Mouse (Mus musculus) cerebellum, adult 9-11 months (tissue): ENCODE data around the gene Eif2s1.

Experiments
- DNase-seq: peaks from one replicate; pipeline ENCODE4 v3.0.0; 2022

Eif2s1 gene

DNA sequence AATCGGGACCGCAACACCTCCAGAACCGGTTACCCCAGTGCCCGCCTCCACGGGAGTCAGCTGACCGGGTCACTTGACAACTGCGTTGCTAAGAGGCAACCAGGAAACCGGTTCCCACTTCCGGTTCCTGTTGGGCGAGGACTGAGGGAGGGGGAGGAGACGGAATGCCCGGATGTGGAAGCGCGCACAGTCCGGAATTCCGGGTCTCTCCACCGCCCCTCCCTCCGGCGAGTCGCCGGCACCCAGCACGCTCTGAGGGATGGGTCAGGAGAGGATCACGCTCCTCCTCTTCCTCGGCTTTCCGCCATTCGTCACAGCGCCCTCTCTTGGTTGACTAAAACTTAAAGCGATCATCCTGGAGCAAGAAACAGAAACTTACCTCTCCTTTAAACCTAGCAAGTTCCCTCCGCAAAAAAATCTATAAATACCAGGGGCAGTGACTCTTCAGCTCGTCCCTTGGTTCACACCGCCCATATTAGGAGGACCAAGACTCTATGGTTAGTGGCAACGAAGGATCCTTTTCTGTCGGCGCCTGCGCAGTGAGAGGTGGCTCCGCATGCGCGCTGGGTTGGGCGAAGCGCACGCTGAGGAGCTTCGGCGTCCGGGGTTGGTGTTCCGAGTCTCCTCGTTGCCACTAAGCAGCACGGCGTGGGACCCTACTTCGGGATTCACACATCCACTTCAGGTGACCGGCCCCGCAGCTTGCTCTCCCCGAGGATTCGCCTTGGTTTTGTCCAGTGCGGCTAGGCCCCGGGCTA lies at the start of gene Eif2s1, which contains the start of gene Atp6v1d:
Gene Eif2s1 (plus strand): TSS at position 324 of the 758 bp plus-strand sequence.
Gene Atp6v1d (minus strand): TSS at position 143 of the 758 bp plus-strand sequence.
- peak; percentile 100 for DNase-seq

DNA sequence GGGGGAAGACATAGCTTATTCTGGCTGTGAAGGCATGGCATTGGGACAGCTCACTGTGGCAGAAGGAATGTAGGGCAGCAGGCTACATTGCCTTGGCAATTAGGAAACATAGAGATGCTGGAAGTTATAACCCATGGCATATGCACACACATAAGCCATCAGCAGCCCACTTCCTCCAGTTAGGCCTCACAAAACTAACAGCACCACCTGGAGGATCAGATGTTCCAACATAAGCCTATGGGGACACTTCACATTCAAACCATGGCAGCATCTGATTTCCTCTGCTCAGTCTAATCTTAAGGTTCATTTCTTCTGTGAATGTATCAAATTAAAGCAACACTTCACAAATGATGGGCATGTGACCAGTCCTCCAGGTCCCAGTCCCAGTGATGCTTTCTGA lies 47.2 kb upstream of the Eif2s1 start:
- DNase-seq: no peak

DNA sequence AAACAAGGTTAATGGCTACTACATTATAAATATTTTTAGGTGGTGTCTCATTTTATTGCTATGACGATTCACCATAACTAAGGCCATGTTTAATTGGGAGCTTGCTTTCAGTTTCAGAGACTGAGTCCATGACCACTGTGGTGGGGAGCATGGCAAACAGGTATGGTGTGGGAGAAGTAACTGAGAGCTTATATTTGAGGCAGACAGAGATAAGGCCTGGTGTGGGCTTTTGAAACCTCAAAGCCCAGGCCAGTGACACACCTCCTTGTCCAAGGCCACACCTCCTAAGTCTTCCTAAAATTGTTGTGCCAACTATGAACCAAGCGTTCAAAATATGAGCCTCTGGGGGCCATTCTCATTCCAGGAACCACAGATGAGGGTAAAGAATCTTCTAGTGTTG lies 27.1 kb upstream of the Eif2s1 start:
- DNase-seq: no peak

DNA sequence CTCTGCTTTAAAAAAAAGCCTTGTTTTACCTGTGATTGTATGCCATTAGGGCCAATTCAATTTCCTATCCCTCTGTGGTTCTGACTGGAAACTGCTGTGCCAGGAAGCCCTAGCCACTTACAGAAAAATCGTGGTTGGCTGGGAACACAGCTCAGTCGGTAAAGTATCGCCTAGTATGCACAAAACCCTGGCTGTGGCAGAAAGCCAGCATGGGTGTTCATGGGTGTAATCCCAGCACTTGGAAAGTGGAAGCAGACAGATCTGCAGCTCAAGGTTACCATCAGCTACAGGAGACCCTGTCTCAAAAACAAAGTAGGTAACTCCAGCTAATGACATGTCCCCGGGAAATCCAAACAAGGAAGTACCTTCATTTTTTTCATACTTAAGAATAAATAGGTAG lies 21.7 kb upstream of the Eif2s1 start:
- DNase-seq: no peak

DNA sequence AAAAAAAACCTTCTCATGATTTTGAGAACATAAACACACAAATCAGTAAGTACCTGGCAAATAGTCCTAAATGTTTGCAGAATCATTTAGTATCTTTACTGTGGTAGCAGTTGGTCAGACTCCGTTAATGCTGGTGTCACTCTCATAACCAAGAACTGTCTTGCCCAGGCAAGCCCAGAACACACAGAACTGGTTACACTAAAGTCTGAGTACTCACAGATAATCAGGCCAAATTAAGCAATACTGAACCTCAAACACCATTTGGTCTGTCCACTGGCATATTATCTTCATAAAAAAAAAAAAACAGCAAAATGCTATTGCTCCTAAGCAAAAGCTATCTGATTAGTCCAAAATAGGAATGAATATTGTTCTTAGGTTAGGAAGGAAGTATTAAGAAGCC lies 19.2 kb upstream of the Eif2s1 start:
- no peak for DNase-seq

DNA sequence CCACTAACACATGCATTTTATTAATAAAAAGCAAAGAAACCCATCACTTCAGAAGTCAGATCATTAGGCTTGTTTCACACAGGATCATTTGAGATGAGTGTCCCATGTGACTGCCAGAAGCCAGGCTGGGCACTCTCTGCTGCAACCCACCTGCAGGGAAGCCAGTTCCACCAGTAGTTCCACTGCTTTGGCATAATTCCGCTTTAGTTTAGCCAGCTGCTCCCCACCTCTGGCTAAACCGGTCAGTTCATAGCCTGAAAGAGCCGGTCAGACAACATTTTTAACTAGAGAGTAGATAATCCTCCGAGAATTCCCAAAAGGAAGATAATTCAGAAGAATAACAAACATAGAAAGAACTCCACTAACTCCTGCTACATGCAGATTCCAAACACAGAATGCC lies 13.4 kb upstream of the Eif2s1 start:
- DNase-seq: no peak

DNA sequence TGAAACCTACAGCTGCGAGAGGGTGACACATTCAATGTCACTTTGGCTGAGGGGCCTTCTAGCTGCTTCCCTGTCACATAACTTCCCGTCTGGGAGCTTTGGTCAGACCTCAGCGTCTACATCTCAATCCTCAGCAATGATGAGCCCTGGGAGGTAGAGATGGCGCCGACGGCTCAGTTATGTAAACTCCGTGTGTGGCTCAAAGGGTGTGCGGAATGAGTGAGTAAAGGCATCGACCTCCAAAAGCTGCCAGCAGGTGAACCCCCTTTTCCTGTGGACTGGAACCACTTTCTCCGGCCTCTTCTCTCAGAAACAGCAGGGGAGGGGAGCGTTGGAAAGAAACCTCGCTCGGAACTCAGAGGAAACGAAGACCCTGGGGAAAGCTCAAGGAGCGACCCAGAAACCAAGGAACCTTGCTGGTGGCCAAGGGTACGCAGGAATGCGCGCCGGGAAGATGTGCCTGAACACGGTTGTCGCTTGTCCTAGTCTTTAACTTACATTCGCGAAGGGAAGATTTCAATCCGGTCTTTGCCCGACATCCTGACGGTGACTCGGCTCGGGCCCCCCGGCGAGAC lies 611 bp upstream of the Eif2s1 start:
- no peak for DNase-seq

DNA sequence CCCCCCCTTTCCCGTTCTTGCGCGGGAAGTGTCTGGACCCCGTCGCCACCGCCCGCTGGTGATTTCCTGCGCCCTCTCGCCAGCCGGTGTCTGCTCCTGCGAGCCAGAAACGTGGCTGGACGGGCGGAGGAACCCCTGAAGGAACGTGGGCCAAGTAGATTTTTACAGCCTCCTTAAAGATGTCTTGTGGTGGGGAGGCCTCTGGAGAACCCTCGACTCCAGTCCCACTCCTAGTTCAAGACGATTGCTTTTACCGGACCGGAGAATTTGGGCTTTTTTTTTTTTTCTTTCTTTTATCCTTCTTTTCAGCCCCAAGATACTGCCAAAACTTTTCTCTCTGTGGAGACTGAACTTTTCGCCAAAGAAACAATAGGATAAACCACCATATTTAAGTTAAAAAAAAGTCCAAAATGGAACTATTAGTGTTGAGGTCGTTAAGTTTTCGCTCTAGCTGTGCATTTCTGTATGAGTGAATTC lies 673 bp downstream of the Eif2s1 start:
- no peak for DNase-seq

DNA sequence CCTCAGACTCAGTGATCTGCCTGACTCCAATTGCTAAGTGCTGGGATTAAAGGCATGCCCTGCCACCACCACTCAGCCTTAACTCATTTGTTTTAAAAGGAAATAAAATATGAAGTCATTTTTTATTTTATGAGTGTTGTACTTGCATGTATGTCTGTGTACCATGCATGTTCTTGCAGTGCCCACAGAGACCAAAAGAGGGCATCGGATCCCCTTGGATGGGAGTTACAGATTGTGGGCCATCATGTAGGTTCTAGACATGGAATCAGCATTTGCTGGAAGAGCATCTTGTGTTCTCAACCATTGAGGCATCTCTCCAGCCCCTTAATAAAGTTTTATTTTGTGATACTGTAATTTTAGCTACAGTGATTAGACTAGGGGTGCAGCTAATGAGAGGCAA lies 3.8 kb downstream of the Eif2s1 start:
- DNase-seq: no peak

DNA sequence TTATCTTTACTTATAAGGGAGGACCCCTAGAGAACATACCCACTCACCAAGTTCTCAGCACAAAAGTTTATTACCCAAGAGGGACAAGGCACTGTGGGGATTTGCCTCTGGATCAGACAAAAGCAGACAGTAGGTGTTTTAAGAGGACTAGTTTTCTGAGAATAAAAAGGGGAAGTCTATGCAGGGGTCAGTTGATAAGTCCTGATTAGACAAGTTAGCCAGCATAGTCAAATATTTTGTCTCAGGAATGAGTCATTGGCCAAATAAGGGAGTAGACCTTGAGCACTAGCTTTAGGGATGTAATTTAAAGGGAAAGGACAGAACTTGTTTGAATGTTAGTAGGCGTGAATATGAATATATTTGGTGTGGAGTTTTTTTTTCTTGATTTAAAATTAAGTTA lies 6.5 kb downstream of the Eif2s1 start:
- no peak for DNase-seq

DNA sequence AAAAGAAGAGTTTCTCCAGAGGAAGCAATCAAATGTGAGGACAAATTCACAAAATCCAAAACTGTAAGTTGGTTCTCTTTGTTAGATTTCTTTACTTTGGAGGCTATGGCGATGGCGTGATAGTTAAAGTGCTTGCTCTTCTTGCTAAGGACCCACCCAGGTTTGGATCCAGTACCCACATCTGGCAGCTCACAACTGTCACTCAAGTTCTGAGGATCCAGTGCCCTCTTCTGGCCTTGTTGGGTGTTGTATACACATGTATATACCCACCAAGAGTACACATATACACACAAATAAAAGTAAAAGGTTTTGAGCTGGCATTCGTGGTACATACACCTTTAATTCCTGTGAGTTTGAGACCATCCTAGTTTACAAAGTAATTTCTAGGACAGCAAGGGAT lies 13.0 kb downstream of the Eif2s1 start:
- no peak for DNase-seq

DNA sequence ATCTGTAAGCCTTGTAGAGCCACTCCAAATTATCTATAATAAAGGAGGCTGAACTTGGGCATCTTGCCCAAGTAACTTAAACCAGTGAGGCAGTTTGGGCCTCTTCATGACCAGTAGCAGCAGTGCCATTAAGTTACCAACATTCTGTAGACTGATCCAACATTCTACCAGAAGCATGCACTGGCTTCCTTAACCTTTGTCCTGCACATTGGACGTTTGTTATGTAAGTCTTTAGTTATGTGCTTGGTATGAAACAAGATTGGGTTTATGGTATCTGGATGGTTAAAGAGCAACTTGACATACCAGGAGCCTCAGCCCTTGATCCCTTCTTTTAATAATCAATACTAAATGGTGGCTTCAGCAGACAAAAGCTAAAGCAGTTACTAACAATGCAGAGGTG lies 28.4 kb downstream of the Eif2s1 start:
- DNase-seq: no peak

DNA sequence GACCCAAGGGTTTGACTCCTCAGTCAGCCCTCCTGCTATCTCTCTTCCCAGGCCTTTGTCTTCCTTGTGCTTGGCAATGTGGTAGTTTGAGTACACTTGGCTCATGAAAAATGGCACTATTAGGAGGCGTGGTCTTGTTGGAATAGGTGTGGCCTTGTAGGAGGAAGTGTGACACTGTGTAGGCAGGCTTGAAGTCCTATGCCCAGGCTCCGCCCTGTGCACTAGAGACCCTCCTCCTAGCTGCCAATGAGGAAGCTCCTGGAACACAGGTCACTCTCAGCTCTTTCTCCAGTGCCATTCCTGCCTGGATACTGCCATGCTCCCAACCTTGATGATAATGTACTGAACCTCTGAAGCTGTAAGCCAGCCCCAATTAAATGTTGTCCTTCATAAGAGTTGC lies 29.5 kb downstream of the Eif2s1 start:
- no peak for DNase-seq

DNA sequence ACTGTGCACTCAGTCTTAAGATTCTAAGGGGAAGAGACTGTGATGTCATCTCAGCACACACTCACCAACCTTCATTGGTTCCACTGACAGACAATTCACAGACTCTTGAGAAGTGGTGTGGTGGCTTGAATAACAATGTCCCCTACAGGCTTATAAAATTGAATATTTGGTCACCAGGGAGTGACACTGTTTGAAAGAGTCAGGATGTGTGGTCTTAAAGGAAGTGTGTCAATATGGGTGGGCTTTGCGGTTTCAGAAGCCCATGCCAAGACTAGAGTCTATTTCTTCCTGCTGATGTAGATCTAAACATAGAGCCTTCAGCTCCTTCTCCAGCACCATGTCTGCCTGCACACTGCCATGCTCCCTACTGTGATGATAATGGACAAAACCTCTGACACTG lies 36.2 kb downstream of the Eif2s1 start:
- no peak for DNase-seq

DNA sequence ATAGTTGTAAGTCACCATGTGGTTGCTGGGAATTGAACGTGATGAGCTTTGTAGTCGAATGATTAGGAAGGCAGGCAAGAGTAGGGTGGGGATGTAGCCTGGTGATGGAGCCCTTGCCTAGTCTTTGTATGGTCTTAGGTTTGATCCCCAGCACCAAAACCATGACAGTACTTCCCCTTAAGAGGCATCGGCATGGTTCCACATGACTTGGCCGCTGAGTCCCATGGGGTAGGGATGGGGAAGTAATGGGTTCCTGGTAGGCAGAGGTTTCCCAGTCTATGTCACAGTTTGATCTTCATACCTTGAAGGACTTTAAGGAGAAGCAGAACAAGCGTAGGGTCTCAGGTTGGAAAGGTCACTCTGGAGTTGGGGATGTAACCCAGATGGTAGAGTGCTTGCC lies 39.8 kb downstream of the Eif2s1 start:
- no peak for DNase-seq

DNA sequence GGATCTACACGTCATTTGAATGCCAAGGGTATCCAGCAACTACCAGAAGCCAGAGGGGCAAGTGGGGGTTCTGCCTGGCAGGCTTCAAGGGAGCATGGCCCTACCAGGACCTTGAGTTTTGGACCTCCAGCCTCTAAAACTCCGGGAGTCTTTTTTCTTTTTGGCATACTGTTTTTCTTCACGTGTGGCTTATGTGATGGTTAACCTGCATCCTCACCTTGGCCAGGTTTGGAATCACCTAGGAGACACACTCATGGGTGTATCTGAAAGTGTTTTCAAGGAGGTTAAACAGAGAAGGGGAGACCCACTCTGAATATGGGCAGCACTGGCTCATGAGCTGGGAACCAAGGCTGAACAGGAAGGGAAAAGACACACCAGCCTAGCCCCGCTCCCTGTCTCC lies 41.7 kb downstream of the Eif2s1 start:
- DNase-seq: no peak

DNA sequence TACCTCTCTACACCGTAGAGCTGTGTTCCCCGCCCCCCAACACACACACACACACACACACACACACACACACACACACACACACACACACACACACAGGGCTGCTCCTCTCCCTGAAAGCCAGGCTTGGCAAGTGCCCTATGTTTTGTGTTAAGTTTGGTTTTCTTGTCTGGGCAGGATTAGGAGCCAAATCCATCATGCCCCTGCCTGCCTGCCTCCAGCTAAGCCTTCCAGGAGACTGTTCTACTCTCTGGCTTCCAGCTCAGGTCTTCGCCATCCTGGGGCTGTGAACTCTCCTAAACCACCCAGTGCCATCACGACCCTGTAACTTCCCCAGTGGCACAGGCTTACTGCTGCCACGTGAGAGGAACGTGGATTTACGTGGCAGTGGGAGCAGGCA lies 42.9 kb downstream of the Eif2s1 start:
- no peak for DNase-seq

DNA sequence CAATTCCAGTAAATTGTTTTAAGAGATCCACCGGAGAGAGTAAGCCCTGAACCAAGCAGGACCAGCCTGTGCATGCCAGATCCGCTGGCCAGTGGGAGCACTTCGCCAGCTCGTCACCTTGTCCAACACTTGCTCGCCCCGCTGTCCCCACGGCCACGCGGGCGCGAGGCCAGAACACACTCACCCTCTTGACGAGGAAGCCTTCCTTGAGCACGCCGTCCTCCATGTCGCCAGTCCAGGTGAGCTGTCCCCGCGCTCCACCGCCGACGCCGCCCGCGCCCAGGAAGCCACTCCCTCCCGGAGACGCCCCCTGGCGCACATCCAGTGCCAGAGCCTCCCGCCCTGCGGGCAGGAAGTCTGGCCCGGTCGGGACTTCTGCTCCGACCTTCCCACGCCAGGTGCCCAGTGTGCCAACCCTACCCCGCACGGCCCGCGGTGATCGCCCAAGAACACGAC lies 45.1 kb downstream of the Eif2s1 start, which contains the start of gene Plek2:
Gene Plek2 (minus strand): TSS at position 258 of the 456 bp plus-strand sequence.
- peak; percentile 71 for DNase-seq

DNA sequence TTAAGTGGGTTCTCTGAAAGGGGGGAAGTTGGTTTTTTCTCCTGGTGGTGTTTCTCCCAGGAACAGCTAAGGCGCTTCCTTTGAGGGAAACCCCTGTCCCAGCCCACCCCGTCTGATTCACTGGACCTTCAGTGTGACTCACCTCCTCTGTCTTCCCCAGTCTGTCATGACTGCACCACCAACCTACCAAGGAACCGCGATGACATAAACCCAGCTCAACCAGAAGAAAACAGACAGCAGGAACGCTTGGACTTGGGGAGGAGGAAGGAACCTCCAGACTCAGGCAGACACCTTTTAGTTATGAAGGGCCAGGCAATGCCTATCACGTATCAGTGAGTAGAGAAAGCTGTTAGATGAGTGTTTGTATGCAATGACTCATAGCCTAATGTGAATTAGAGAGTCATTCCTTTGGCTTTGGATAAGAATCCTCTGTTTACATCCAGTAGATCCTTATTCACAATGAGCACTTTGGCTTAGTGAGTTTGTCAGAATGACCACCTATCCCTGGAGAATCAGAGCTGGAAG lies 46.5 kb downstream of the Eif2s1 start:
- DNase-seq: no peak

DNA sequence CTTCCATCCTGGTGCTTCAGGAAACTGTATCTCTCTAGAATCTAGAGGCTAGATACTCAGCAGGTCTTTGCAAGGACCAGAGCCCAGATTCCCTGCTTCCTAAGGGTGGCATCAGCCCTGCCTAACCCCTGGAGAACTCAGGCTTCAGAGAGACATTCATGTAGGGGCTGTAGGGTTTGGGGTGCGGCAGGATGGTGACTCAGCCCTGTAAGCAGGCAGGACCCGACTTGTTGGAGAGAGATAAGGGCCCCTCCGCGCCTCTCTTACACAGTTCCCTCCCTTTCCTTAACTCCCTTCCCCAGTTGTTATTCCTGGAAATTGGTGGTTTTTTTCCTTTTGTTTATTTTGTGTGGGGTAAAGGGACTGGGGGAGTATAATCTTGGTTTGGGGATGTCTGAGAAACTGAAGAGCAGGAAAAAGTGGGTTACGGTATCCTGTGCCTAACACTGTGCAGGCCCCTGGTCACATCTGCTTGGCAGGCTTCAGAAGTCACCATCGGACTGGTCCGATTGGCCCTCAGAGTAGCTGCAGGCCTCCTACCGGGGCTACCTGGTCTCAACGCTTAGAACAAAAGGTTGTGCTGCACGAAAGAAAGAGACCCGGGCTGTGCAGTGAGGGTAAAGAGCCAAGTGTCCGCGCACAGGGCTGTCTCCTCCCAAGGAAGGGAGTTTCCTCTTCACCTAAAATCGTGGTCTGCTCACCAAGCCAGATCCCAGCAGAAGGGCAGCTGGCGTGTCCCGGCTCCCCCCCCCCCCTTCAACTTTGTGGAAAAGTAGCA lies 49.3 kb downstream of the Eif2s1 start:
- DNase-seq: no peak

DNA sequence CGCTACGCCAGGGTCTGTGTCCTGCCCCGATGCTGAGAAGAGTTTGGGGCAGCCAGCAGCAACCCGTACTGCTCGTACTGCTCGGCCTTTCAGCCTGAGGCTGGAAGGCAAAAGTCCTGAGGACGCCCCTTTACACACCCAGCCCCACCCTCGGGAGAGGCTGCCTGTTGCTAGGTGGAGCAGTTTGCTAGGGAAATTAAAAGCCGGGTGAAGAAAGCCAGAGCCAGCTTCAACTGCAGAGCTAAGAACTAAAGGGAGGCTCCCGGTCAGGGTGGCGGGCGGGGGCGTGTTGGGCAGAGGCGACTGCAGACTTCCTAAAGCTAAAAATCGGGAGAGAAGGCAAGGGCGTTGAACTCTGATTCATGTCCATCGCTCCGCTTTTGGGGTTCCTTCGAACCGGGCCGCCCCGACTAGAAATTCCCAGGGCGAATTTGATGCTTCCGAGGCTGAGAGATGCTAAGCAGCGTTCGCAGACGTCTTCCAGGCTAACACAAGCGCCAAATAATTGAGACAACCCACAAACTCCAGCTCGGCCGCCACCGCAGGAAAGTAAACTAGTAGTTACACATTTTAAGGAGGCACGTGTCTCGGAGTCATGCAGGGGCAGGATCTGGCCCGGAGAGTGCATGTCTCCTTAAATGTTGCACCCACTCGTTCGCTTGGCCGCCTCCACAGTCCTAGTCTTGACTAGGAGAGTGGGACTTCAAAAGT lies 50.2 kb downstream of the Eif2s1 start:
- DNase-seq: no peak

DNA sequence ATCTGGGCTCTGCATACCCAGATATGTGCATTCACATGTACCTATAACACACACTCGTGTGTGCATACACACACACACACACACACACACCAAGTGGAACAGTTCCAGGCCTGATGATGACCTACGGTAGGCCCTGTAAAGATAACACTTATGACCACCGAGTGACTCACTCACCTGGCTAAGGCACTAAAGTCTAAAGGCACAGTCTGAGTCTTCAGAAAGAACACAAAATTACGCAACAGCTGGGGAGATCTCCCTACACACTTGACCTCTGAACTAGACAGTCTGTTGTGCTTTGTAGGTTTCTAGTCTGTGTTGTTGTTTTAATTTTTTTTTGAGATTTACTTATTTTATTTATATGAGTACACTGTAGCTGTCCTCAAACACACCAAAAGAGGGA lies 52.8 kb downstream of the Eif2s1 start:
- DNase-seq: no peak

DNA sequence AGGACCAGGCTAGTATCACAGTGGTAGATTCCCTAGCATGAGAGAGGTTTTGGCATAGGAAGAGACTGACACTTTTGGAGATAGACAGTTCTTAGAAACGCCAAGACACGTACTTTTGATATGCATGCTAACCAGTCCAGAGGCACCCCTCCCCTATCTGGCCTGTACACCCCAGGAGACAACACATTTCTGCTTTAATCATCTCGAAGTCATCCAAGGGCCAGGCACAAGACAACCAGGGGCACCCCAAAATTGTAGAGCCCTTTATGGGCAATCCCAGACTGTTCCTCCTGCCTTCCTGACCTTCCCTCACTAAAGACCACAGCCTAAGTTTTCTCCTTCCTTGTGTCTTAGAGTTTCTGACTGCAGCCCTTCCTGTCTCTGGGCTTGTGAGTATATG lies 53.9 kb downstream of the Eif2s1 start:
- DNase-seq: no peak
